Mouse (Mus musculus): Measurements from ENCODE around the gene Ccl6. TPM values are rescaled to one million over a fixed set of nuclear protein-coding genes. Genes with fewer than 3 reads are reported as not detected.

Ccl6 gene
- polyA plus RNA-seq, 1 experiment from 2014 or later: 1.9 TPM

DNA sequence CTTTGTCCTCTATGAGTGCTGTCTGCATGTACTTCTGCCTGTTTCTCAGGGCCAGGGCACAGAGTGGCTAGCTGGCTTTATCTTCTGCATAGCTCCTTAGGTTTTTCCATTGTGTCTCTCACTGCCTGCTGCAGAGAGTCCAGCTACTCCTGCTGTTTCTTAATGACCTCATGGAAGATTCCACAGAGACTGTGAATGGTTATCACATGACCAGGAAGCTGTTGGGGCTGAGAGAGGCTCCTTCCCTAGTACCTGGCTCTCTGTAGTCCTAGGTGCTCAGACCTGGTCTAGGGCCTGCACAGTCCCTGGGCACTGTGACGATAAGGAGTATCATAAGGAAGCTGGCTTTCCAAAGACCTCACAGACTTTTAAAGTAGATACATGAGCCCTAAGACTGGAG, 37.7 kb upstream of the Ccl6 start:
- no peak for ATAC-seq
- H3K9ac ChIP-seq (replicated peaks; ENCODE audit: low read depth, low read length): no peak overlapping the region
- no peak overlapping the region for H3K4me2 ChIP-seq (ENCODE audit: low read length)
- H3K27ac ChIP-seq (ENCODE audit: low read length): no peak overlapping the region
- no peaks in the 10 kb centered on the region for H3K9me3 ChIP-seq (ENCODE audit: control insufficient read depth, low read length)
- peaks cover 3% of the 10 kb centered on the region for H3K4me1 ChIP-seq (replicated peaks; ENCODE audit: control insufficient read depth, insufficient read depth, low read length)
- 95% methylated on average over 1 of the region's 1 CpGs for WGBS
- H3K36me3 ChIP-seq (ENCODE audit: control insufficient read depth, insufficient read depth): no peaks in the 10 kb centered on the region
- H3K4me3 ChIP-seq (replicated peaks; ENCODE audit: low read length): no peak overlapping the region
- no peaks in the 10 kb centered on the region for H3K27me3 ChIP-seq (replicated peaks; ENCODE audit: control insufficient read depth, insufficient read depth, low read length)

DNA sequence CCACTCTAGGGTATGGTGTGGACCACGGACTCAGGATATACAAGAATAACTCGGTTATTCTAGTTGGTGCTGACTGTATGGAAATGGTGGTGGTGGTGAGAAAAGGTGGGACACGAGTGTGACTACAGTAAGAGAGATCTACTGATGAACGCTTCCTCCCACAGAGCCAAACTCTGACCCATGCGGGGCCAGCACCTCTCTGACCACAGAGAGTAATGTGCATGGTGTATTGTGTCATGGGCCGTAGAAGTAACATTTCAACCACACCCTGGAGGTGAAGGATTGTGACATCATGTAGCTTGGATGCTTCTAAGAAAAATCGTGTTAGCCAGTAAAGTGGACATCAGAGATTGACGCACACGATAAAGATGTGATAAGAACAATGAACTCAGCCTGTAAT, 35.9 kb upstream of the Ccl6 start:
- Histone ChIP-seq H3K4me3 (replicated peaks; ENCODE audit: low read length) (no peak overlapping the region), H3K4me1 (replicated peaks; ENCODE audit: control insufficient read depth, insufficient read depth, low read length) (no peaks in the 10 kb centered on the region), H3K36me3 (ENCODE audit: control insufficient read depth, insufficient read depth) (no peaks in the 10 kb centered on the region), H3K4me2 (ENCODE audit: low read length) (no peak overlapping the region), H3K9ac (replicated peaks; ENCODE audit: low read depth, low read length) (no peak overlapping the region), H3K27me3 (replicated peaks; ENCODE audit: control insufficient read depth, insufficient read depth, low read length) (no peaks in the 10 kb centered on the region), H3K9me3 (ENCODE audit: control insufficient read depth, low read length) (no peaks in the 10 kb centered on the region), H3K27ac (ENCODE audit: low read length) (no peak overlapping the region)
- ATAC-seq: no peak
- 90% methylated on average over 9 of the region's 9 CpGs for WGBS

DNA sequence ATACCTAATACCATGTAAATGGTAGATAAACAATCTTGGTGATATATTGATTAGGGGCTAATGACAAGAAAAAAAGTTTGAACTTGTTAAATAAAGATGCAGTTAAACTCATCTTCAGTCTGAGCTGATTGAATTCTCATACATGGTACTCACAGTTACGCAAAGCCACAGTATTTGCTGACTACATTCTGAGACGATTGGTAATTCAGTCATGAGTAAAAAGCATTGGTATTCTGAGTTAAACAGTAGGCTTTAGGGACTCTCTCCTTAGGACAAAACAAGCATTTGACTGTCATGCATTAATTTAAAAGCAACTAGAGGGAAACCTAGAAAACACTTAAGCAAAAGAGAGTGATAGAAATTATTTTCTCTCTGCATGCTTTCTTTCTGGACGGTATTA, 30.7 kb upstream of the Ccl6 start:
- no peak overlapping the region for H3K4me2 ChIP-seq (ENCODE audit: low read length)
- no peaks in the 10 kb centered on the region for H3K36me3 ChIP-seq (ENCODE audit: control insufficient read depth, insufficient read depth)
- no peak overlapping the region for H3K4me3 ChIP-seq (replicated peaks; ENCODE audit: low read length)
- ATAC-seq: no peak
- WGBS: 85% methylated on average over 3 of the region's 3 CpGs
- no peaks in the 10 kb centered on the region for H3K27me3 ChIP-seq (replicated peaks; ENCODE audit: control insufficient read depth, insufficient read depth, low read length)
- no peaks in the 10 kb centered on the region for H3K4me1 ChIP-seq (replicated peaks; ENCODE audit: control insufficient read depth, insufficient read depth, low read length)
- H3K27ac ChIP-seq (ENCODE audit: low read length): no peak overlapping the region
- H3K9ac ChIP-seq (replicated peaks; ENCODE audit: low read depth, low read length): no peak overlapping the region
- no peaks in the 10 kb centered on the region for H3K9me3 ChIP-seq (ENCODE audit: control insufficient read depth, low read length)

DNA sequence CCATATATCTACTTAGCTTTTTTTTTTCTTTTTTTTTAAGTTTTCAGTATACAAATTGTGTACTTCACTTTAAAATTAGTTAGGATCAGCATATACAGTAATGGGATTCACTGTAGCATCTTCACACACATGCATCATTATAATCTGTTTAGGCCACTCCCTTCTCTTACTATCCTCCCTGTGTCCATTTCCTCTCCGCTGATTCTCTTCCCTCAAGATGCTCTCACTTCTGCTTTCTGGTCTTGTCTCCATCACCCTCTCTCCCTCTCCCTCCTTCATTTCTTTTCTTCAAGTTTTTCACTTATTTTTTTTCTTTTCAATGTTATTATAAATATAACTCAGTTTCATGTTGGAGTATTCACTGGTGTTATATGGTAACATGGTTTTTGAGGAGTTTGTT, 26.1 kb upstream of the Ccl6 start:
- Histone ChIP-seq H3K9me3 (ENCODE audit: control insufficient read depth, low read length) (no peaks in the 10 kb centered on the region), H3K4me3 (replicated peaks; ENCODE audit: low read length) (no peak overlapping the region), H3K4me1 (replicated peaks; ENCODE audit: control insufficient read depth, insufficient read depth, low read length) (no peaks in the 10 kb centered on the region), H3K27me3 (replicated peaks; ENCODE audit: control insufficient read depth, insufficient read depth, low read length) (no peaks in the 10 kb centered on the region), H3K9ac (replicated peaks; ENCODE audit: low read depth, low read length) (no peak overlapping the region), H3K4me2 (ENCODE audit: low read length) (no peak overlapping the region), H3K27ac (ENCODE audit: low read length) (no peak overlapping the region), H3K36me3 (ENCODE audit: control insufficient read depth, insufficient read depth) (no peaks in the 10 kb centered on the region)
- ATAC-seq: no peak
- 100% methylated on average over 1 of the region's 1 CpGs for WGBS

DNA sequence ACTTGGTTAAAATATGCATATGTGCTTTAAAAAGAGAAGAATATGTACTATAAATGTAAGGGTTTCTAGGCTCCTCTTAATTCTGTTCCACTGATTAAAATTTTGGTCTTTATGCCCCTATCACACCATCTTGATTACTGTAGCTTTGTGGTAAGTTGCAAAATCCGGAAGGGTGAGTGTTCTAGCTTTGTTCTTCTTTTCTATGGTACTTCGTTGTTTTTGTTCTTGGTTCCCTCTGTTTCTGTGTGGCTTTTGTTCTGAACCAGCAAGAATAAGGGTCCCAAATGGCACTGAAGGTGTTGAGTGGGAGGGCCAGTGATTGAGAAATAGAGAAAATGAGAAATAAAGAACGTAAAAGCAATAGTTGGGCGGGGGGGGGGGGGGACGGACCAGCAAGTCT, 25.4 kb upstream of the Ccl6 start:
- ATAC-seq: no peak
- 53% methylated on average over 4 of the region's 5 CpGs for WGBS

DNA sequence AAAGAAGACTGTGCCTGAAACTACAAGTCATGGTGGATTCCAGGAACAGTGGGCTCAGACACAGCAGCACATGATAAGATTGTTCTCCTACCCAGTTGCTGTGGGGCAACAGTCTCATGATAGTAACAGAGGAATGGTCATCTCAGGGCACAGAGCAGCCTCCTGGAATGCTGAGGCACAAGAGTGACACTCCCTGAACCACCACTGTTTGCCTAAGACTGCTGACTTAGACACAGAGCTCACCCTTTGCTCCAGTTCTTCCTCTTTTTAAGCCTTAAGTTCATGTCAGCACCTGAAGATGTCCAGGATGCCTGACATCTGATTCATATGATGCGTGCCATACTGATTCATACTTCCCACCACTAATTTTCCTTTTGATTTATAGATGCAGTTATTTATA, 23.7 kb upstream of the Ccl6 start:
- Histone ChIP-seq H3K27me3 (replicated peaks; ENCODE audit: control insufficient read depth, insufficient read depth, low read length) (no peaks in the 10 kb centered on the region), H3K4me3 (replicated peaks; ENCODE audit: low read length) (no peak overlapping the region), H3K9me3 (ENCODE audit: control insufficient read depth, low read length) (no peaks in the 10 kb centered on the region), H3K4me2 (ENCODE audit: low read length) (no peak overlapping the region), H3K4me1 (replicated peaks; ENCODE audit: control insufficient read depth, insufficient read depth, low read length) (no peaks in the 10 kb centered on the region), H3K36me3 (ENCODE audit: control insufficient read depth, insufficient read depth) (no peaks in the 10 kb centered on the region), H3K27ac (ENCODE audit: low read length) (no peak overlapping the region), H3K9ac (replicated peaks; ENCODE audit: low read depth, low read length) (no peak overlapping the region)
- ATAC-seq: no peak
- 98% methylated on average over 1 of the region's 1 CpGs for WGBS

More for the DNA sequence above, 25.4 kb upstream of the Ccl6 start:
- Histone ChIP-seq H3K27ac (ENCODE audit: low read length) (no peak overlapping the region), H3K9me3 (ENCODE audit: control insufficient read depth, low read length) (no peaks in the 10 kb centered on the region), H3K27me3 (replicated peaks; ENCODE audit: control insufficient read depth, insufficient read depth, low read length) (no peaks in the 10 kb centered on the region), H3K4me2 (ENCODE audit: low read length) (no peak overlapping the region), H3K4me3 (replicated peaks; ENCODE audit: low read length) (no peak overlapping the region), H3K36me3 (ENCODE audit: control insufficient read depth, insufficient read depth) (no peaks in the 10 kb centered on the region), H3K4me1 (replicated peaks; ENCODE audit: control insufficient read depth, insufficient read depth, low read length) (no peaks in the 10 kb centered on the region), H3K9ac (replicated peaks; ENCODE audit: low read depth, low read length) (no peak overlapping the region)

DNA sequence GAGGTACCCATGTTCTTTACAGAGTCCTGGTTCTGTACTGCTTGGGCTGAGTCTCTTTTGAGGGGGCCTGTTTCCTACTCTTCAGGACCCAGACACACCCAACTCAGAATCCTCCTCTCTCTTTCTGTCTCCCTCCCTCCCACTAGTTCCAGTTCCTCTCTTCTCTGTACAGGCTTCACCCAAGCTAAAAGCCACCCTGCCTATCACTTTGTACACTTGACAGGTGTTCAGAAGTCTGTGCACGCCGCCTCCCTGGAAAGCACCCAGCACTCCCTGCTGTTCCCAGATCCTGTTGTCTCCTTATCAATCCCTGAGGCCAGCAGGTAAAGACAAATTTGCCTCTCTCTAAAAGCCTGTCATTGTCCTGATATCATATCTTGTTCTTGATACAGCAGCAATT, 18.0 kb upstream of the Ccl6 start:
- H3K4me2 ChIP-seq (ENCODE audit: low read length): no peak overlapping the region
- no peaks in the 10 kb centered on the region for H3K36me3 ChIP-seq (ENCODE audit: control insufficient read depth, insufficient read depth)
- 71% methylated on average over 2 of the region's 2 CpGs for WGBS
- H3K27me3 ChIP-seq (replicated peaks; ENCODE audit: control insufficient read depth, insufficient read depth, low read length): no peaks in the 10 kb centered on the region
- ATAC-seq: no peak
- H3K9ac ChIP-seq (replicated peaks; ENCODE audit: low read depth, low read length): no peak overlapping the region
- no peak overlapping the region for H3K4me3 ChIP-seq (replicated peaks; ENCODE audit: low read length)
- no peaks in the 10 kb centered on the region for H3K4me1 ChIP-seq (replicated peaks; ENCODE audit: control insufficient read depth, insufficient read depth, low read length)
- no peak overlapping the region for H3K27ac ChIP-seq (ENCODE audit: low read length)
- no peaks in the 10 kb centered on the region for H3K9me3 ChIP-seq (ENCODE audit: control insufficient read depth, low read length)

DNA sequence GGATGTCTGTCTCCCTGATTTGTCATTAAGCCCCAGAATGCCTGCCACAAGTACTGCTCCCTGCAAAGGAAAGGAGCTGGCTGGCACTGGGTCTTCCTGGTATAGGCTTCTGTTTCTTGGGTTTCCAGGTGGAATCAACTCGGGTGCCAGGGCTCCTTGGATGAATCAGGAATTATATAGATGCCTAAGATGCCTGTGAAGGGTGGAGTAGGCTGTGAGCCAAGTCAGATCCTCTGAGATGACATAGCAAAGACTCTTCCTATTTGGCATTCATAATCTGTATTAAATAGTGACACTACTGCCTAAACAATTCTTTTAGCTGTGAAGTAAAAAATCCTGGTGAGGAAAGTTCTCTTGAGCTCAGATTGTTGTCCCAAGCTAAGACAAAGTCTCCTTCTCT, 13.5 kb upstream of the Ccl6 start:
- H3K36me3 ChIP-seq (ENCODE audit: control insufficient read depth, insufficient read depth): no peaks in the 10 kb centered on the region
- no peaks in the 10 kb centered on the region for H3K9me3 ChIP-seq (ENCODE audit: control insufficient read depth, low read length)
- H3K4me2 ChIP-seq (ENCODE audit: low read length): no peak overlapping the region
- H3K27me3 ChIP-seq (replicated peaks; ENCODE audit: control insufficient read depth, insufficient read depth, low read length): no peaks in the 10 kb centered on the region
- no peak overlapping the region for H3K27ac ChIP-seq (ENCODE audit: low read length)
- H3K9ac ChIP-seq (replicated peaks; ENCODE audit: low read depth, low read length): no peak overlapping the region
- no peak for ATAC-seq
- no peak overlapping the region for H3K4me3 ChIP-seq (replicated peaks; ENCODE audit: low read length)
- H3K4me1 ChIP-seq (replicated peaks; ENCODE audit: control insufficient read depth, insufficient read depth, low read length): no peaks in the 10 kb centered on the region
- 53% methylated on average over 1 of the region's 1 CpGs for WGBS

DNA sequence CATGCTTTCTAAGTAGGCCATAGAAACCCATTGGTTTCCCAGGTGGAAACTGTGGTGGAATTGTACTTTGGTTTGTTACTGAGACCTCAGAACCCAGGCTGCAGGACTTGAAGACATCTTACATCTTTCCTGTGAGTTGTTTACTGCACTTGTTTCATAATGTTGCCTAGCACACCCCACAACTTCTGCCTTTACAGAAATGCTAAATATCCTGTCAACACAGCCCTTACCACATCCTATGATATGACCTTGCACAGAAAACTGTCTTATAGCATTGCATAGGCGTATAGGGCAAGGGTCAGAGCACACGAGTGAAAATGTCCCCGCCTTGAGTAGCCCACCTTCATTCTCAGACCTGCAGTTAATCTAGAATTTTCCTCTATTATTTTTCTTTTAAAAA, 12.6 kb upstream of the Ccl6 start:
- 93% methylated on average over 3 of the region's 3 CpGs for WGBS
- Histone ChIP-seq H3K27ac (ENCODE audit: low read length) (no peak overlapping the region), H3K4me2 (ENCODE audit: low read length) (no peak overlapping the region), H3K27me3 (replicated peaks; ENCODE audit: control insufficient read depth, insufficient read depth, low read length) (no peaks in the 10 kb centered on the region), H3K4me1 (replicated peaks; ENCODE audit: control insufficient read depth, insufficient read depth, low read length) (no peaks in the 10 kb centered on the region), H3K9me3 (ENCODE audit: control insufficient read depth, low read length) (no peaks in the 10 kb centered on the region), H3K4me3 (replicated peaks; ENCODE audit: low read length) (no peak overlapping the region), H3K9ac (replicated peaks; ENCODE audit: low read depth, low read length) (no peak overlapping the region), H3K36me3 (ENCODE audit: control insufficient read depth, insufficient read depth) (no peaks in the 10 kb centered on the region)
- no peak for ATAC-seq

DNA sequence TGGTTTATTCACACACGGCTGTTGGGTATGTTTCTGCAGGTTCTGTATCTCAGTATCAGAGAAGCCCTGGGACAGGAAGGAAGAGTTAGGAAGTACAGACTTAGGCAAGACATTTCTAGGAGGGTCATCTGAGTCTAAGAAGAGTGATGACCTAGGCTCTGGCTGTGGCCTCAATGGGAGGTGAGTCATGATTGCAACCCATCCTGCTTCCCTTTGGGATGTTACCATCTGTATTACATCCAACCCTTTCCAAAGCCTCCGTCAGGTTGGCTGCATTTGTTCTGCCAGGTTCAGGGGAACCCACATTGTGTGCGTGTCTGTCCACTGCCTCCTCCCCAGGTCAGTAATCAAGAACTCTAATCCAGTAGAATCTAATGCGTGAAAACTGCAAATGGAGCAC, 11.8 kb upstream of the Ccl6 start:
- no peak for ATAC-seq
- Histone ChIP-seq H3K27me3 (replicated peaks; ENCODE audit: control insufficient read depth, insufficient read depth, low read length) (no peaks in the 10 kb centered on the region), H3K4me2 (ENCODE audit: low read length) (no peak overlapping the region), H3K4me3 (replicated peaks; ENCODE audit: low read length) (no peak overlapping the region), H3K36me3 (ENCODE audit: control insufficient read depth, insufficient read depth) (no peaks in the 10 kb centered on the region), H3K9ac (replicated peaks; ENCODE audit: low read depth, low read length) (no peak overlapping the region), H3K4me1 (replicated peaks; ENCODE audit: control insufficient read depth, insufficient read depth, low read length) (no peaks in the 10 kb centered on the region), H3K27ac (ENCODE audit: low read length) (no peak overlapping the region), H3K9me3 (ENCODE audit: control insufficient read depth, low read length) (no peaks in the 10 kb centered on the region)
- 82% methylated on average over 4 of the region's 4 CpGs for WGBS

Measured in forebrain, embryonic 16.5 days (tissue).